Mouse (Mus musculus) neural tube, postnatal 0 days (tissue): Measurements from ENCODE around the gene Snapc2. TPM values are rescaled to one million over a fixed set of nuclear protein-coding genes. Genes with fewer than 3 reads are reported as not detected.

Experiments used
- polyA plus RNA-seq: library from polyadenylated mRNA; unstranded; fragments of >200 nt; fragmentation: Nextera tagmentation; extraction: Ambion mirVana; gene quantifications from 2 replicates; pipeline ENCODE4 v1.2.1, GENCODE M21; 2015

Gene Snapc2
- polyA plus RNA-seq, result 64.1 and 65.4 TPM in 2 replicates

GRCm38 (mm10) chr8:4252934-4253841, at the start of gene Snapc2:
TSS of gene Snapc2 (plus strand) at chr8:4253080.

GRCm38 (mm10) chr8:4216791-4217621, 35.9 kb upstream of the Snapc2 start, which contains the start of gene Prr36:
TSS of gene Prr36 (minus strand) at chr8:4217459.

GRCm38 (mm10) chr8:4226739-4227347, 26.0 kb upstream of the Snapc2 start, which contains the start of gene Lrrc8e:
TSS of gene Lrrc8e (plus strand) at chr8:4226827.

GRCm38 (mm10) chr8:4238434-4239192, 14.3 kb upstream of the Snapc2 start, which contains the start of the genes Map2k7 and Gm49320:
TSS of gene Map2k7 (plus strand) at chr8:4238740.
TSS of gene Gm49320 (plus strand) at chr8:4238865.

GRCm38 (mm10) chr8:4247951-4248540, 4.8 kb upstream of the Snapc2 start, which contains the start of gene Tgfbr3l:
TSS of gene Tgfbr3l (plus strand) at chr8:4248214.

GRCm38 (mm10) chr8:4259125-4259804, 6.4 kb downstream of the Snapc2 start, which contains the start of gene Ctxn1:
TSS of gene Ctxn1 (minus strand) at chr8:4259274.

GRCm38 (mm10) chr8:4275275-4276110, 22.6 kb downstream of the Snapc2 start, which contains the start of gene Timm44:
TSS of gene Timm44 (minus strand) at chr8:4275913.

Other genes starting within 250 kb of the Snapc2 start
- gene Cd209f, start 147.2 kb upstream of the Snapc2 start, polyA plus RNA-seq, result not detected in 2 replicates
- gene Cd209g, start 119.0 kb upstream of the Snapc2 start, polyA plus RNA-seq, result 0.08 TPM in 1 of 2 replicates, not detected in the other
- gene Evi5l, start 86.5 kb upstream of the Snapc2 start, polyA plus RNA-seq, result 83.2 and 98.3 TPM in 2 replicates
- gene Prr36, start 35.6 kb upstream of the Snapc2 start, polyA plus RNA-seq, result 27.2 and 29.5 TPM in 2 replicates
- gene Lrrc8e, start 26.3 kb upstream of the Snapc2 start, polyA plus RNA-seq, result not detected in 2 replicates
- gene Map2k7, start 14.3 kb upstream of the Snapc2 start, polyA plus RNA-seq, result 30.1 and 30.5 TPM in 2 replicates
- 0.31 and 0.61 TPM in 2 replicates for gene Gm49320, start 14.2 kb upstream of the Snapc2 start, polyA plus RNA-seq
- gene Tgfbr3l, start 4.9 kb upstream of the Snapc2 start, polyA plus RNA-seq, result 3.5 and 3.6 TPM in 2 replicates
- gene Ctxn1, start 6.2 kb downstream of the Snapc2 start, polyA plus RNA-seq, result 198 and 236 TPM in 2 replicates
- 46.1 and 49.8 TPM in 2 replicates for gene Timm44, start 22.8 kb downstream of the Snapc2 start, polyA plus RNA-seq
- gene Ccl25, start 72.1 kb downstream of the Snapc2 start, polyA plus RNA-seq, result 12.6 and 13.0 TPM in 2 replicates
- gene Elavl1, start 72.3 kb downstream of the Snapc2 start, polyA plus RNA-seq, result 60.0 and 61.4 TPM in 2 replicates
- 48.8 and 51.0 TPM in 2 replicates for gene Cers4, start 239.9 kb downstream of the Snapc2 start, polyA plus RNA-seq